Mouse (Mus musculus): ENCODE measurements around the gene Rnf17. TPM values are rescaled to one million over a fixed set of nuclear protein-coding genes. Genes with fewer than 3 reads are reported as not detected.

Rnf17 gene
- polyA plus RNA-seq, 2 experiments, result 0.97 to 1.1 TPM

DNA sequence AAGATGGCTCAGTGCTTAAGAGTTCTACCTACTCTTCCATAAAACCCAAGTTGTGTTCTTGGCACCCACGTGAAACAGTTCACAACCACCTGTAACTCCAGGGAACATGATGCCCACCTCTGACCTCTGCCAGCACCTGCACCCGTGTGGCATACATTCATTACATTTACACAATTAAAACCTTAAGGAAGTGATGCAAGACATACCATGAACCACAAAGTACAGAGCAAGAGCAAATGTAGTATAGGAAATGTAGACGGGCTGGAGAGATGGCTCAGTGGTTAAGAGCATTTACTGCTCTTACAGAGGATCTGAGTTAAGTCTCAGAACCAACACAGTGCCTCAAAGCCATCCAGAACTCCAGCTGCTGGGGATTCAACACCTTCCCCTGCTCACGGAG, 166.7 kb downstream of the Rnf17 start:
- no peak overlapping the region for H3K27ac ChIP-seq
- H3K4me2 ChIP-seq (ENCODE audit: low read depth), result no peak overlapping the region
- TF ChIP-seq EP300 (IDR thresholded peaks at IDR 0.05; ENCODE audit: low read depth), result no peak
- TF ChIP-seq CTCF (IDR thresholded peaks at IDR 0.05; ENCODE audit: low read depth), result no peak
- DNase-seq (ENCODE audit: low read depth in 3 of 3, low spot score in 3 of 3) (no peak), ATAC-seq (ENCODE audit: insufficient read depth) (no peak)
- H3K9ac ChIP-seq (replicated peaks), result no peak overlapping the region
- H3K4me3 ChIP-seq (ENCODE audit: insufficient read depth in 1 of 2, low read depth in 2 of 2, low read length in 2 of 2), result no peak overlapping the region
- H3K4me1 ChIP-seq (replicated peaks; ENCODE audit: control insufficient read depth in 2 of 2, insufficient read depth in 2 of 2, low read length in 1 of 2), result peaks cover 7 to 12% of the 10 kb centered on the region in 2 experiments
- no peaks in the 10 kb centered on the region for H3K9me3 ChIP-seq (ENCODE audit: control insufficient read depth, low read length)
- no peaks in the 10 kb centered on the region; the same call in 1 of the 2 replicates for H3K36me3 ChIP-seq (replicated peaks; ENCODE audit: control insufficient read depth, insufficient read depth, low read depth)
- no peaks in the 10 kb centered on the region for H3K27me3 ChIP-seq (ENCODE audit: control insufficient read depth, insufficient read depth, low read length)
- 49% methylated on average over 4 of the region's 4 CpGs for WGBS (ENCODE audit: insufficient replicate concordance)

GRCm38 (mm10) chr14:56571310-56572093, 169.1 kb downstream of the Rnf17 start:
- Histone ChIP-seq H3K4me1 (replicated peaks; ENCODE audit: control insufficient read depth in 2 of 2, insufficient read depth in 2 of 2, low read length in 1 of 2) (peaks cover 7 to 19% of the 10 kb centered on the region in 2 experiments), H3K4me3 (ENCODE audit: insufficient read depth in 1 of 2, low read depth in 2 of 2, low read length in 2 of 2) (peak overlapping the region; percentile 89 to 93), H3K27ac (peak overlapping the region; percentile 88), H3K9me3 (ENCODE audit: control insufficient read depth, low read length) (no peaks in the 10 kb centered on the region), H3K4me2 (ENCODE audit: low read depth) (peak overlapping the region; percentile 84), H3K36me3 (replicated peaks; ENCODE audit: control insufficient read depth, insufficient read depth, low read depth) (no peaks in the 10 kb centered on the region), H3K9ac (replicated peaks) (peak overlapping the region; percentile 71), H3K27me3 (ENCODE audit: control insufficient read depth, insufficient read depth, low read length) (no peaks in the 10 kb centered on the region)
- ATAC-seq (ENCODE audit: insufficient read depth) (peak; percentile 96), DNase-seq (ENCODE audit: low read depth in 3 of 3, low spot score in 3 of 3) (peak; percentile 92 to 94 (median 92))
- under 1% methylated on average over 59 of the region's 59 CpGs for WGBS (ENCODE audit: insufficient replicate concordance)
- no peak for TF ChIP-seq CTCF (IDR thresholded peaks at IDR 0.05; ENCODE audit: low read depth)
- TF ChIP-seq EP300 (IDR thresholded peaks at IDR 0.05; ENCODE audit: low read depth), result no peak

DNA sequence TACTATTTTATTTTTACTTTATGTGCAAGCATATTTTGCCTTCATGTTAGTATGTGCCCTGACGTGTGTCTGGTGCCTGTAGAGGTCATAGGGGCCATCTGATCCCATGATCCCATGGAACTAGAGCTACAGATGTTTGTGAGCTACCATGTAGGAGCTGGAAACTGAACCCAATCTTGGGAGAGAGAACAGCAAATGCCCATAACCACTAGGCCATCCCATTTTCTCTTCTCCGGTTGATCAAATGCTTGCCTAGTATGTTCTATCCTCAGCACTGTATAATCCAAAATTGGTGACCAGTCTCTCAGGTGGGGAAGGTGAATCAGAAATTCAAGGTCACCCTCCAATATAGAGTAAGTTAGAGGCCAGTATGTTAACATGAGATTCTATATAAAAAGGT, 170.2 kb downstream of the Rnf17 start:
- Histone ChIP-seq H3K4me1 (replicated peaks; ENCODE audit: control insufficient read depth in 2 of 2, insufficient read depth in 2 of 2, low read length in 1 of 2) (peaks cover 7 to 15% of the 10 kb centered on the region in 2 experiments), H3K27ac (no peak overlapping the region), H3K4me3 (ENCODE audit: insufficient read depth in 1 of 2, low read depth in 2 of 2, low read length in 2 of 2) (peak overlapping the region in 1 of 2 experiments; percentile 89; a peak in 2 of 4 replicates), H3K4me2 (ENCODE audit: low read depth) (peak overlapping the region; percentile 84), H3K9me3 (ENCODE audit: control insufficient read depth, low read length) (no peaks in the 10 kb centered on the region), H3K36me3 (replicated peaks; ENCODE audit: control insufficient read depth, insufficient read depth, low read depth) (no peaks in the 10 kb centered on the region), H3K9ac (replicated peaks) (no peak overlapping the region), H3K27me3 (ENCODE audit: control insufficient read depth, insufficient read depth, low read length) (no peaks in the 10 kb centered on the region)
- 65% methylated on average over 2 of the region's 2 CpGs for WGBS (ENCODE audit: insufficient replicate concordance)
- TF ChIP-seq CTCF (IDR thresholded peaks at IDR 0.05; ENCODE audit: low read depth), result no peak
- no peak for TF ChIP-seq EP300 (IDR thresholded peaks at IDR 0.05; ENCODE audit: low read depth)
- no peak for DNase-seq (ENCODE audit: low read depth in 3 of 3, low spot score in 3 of 3)
- no peak for ATAC-seq (ENCODE audit: insufficient read depth)

Other genes with a start within 250 kb of the Rnf17 start
- gene Gzmg, start 243.0 kb upstream of the Rnf17 start, polyA plus RNA-seq (2012; rRNA removed), result not detected in 2 replicates
- gene Gzmg, start 243.0 kb upstream of the Rnf17 start, polyA plus RNA-seq (2014; fragmentation: Nextera tagmentation; extraction: Ambion mirVana), result not detected in 2 replicates
- not detected in 2 replicates for gene Gzmn, start 228.0 kb upstream of the Rnf17 start, polyA plus RNA-seq (2012; rRNA removed)
- gene Gzmn, start 228.0 kb upstream of the Rnf17 start, polyA plus RNA-seq (2014; fragmentation: Nextera tagmentation; extraction: Ambion mirVana), result not detected in 2 replicates
- 0.05 TPM in 1 of 2 replicates, not detected in the other for gene Gzmf, start 191.2 kb upstream of the Rnf17 start, polyA plus RNA-seq (2012; rRNA removed)
- not detected in 2 replicates for gene Gzmf, start 191.2 kb upstream of the Rnf17 start, polyA plus RNA-seq (2014; fragmentation: Nextera tagmentation; extraction: Ambion mirVana)
- gene Gzmc, start 167.9 kb upstream of the Rnf17 start, polyA plus RNA-seq (2012; rRNA removed), result not detected in 2 replicates
- gene Gzmc, start 167.9 kb upstream of the Rnf17 start, polyA plus RNA-seq (2014; fragmentation: Nextera tagmentation; extraction: Ambion mirVana), result not detected in 2 replicates
- gene Gzmb, start 140.3 kb upstream of the Rnf17 start, polyA plus RNA-seq (2012; rRNA removed), result 0.06 and 0.17 TPM in 2 replicates
- 0.18 TPM in 1 of 2 replicates, not detected in the other for gene Gzmb, start 140.3 kb upstream of the Rnf17 start, polyA plus RNA-seq (2014; fragmentation: Nextera tagmentation; extraction: Ambion mirVana)
- not detected in 2 replicates for gene Atp12a, start 37.5 kb upstream of the Rnf17 start, polyA plus RNA-seq (2012; rRNA removed)
- gene Atp12a, start 37.5 kb upstream of the Rnf17 start, polyA plus RNA-seq (2014; fragmentation: Nextera tagmentation; extraction: Ambion mirVana), result not detected in 2 replicates
- 1.9 and 4.2 TPM in 2 replicates for gene Cenpj, start 172.8 kb downstream of the Rnf17 start, polyA plus RNA-seq (2012; rRNA removed)
- gene Cenpj, start 172.8 kb downstream of the Rnf17 start, polyA plus RNA-seq (2014; fragmentation: Nextera tagmentation; extraction: Ambion mirVana), result 3.9 and 4.0 TPM in 2 replicates
- 1.3 and 1.7 TPM in 2 replicates for gene Parp4, start 173.0 kb downstream of the Rnf17 start, polyA plus RNA-seq (2012; rRNA removed)
- 1.8 TPM in 2 replicates for gene Parp4, start 173.0 kb downstream of the Rnf17 start, polyA plus RNA-seq (2014; fragmentation: Nextera tagmentation; extraction: Ambion mirVana)